Mouse (Mus musculus): ENCODE measurements around the gene Plekho1.
"Not testable (repeated sequence)": the region's sequence is repeated elsewhere in the genome, so short reads cannot be mapped to it uniquely, and the experiment has no call there.

The Plekho1 gene

GRCm38 (mm10) chr3:95995802-95996428, at the start of gene Plekho1:
Gene Plekho1, minus strand, starts transcription at chr3:95996001.
- DNase-seq: peak; percentile 61 to 69

DNA sequence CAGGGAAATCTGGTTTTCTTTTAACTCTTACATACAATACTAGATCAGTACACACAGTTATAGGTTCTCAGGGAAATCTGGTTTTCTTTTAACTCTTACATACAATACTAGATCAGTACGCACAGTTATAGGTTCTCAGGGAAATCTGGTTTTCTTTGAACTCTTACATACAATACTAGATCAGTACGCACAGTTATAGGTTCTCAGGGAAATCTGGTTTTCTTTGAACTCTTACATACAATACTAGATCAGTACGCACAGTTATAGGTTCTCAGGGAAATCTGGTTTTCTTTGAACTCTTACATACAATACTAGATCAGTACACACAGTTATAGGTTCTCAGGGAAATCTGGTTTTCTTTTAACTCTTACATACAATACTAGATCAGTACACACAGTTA, 48.8 kb upstream of the Plekho1 start:
- not testable (repeated sequence) for DNase-seq

DNA sequence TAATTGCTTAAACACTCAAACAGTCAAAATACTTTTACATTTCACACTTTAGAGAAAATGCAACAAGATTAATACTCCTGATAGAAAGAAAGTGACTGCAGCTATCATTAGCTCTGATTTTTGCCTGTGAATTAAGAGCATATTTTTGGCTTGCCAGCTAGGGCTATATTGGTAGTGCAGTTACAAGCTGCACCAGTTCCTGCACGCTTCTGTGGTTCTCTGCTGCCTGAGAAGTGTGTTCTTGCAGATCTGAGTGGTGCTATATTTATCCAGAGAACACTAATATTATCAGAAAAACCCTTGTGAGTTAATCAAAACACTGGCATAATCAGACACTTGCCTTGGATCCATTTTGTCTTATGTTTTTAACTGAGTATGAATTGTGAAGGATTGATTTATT, 47.3 kb upstream of the Plekho1 start:
- no peak for DNase-seq

DNA sequence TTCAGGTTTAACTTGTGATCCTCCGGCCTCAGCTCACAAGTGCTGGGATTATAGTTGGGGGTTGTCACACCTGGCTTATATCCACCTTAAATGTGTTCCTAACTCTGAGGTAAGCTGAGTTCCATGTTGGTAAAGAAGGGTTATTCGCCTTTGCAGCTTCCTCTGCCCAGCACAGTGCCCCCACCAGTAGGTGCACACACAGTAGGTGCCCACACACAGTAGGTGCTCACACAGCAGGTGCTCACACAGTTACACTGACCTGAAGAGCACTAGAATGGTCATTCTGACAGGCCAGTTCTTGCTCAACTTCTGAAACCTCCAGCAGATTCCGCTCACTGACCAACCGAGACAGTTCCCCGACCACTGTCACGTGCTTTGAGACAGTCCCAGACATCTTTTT, 45.3 kb upstream of the Plekho1 start:
- no peak for DNase-seq

- DNase-seq: no peak
Observed at GRCm38 (mm10) chr3:96040663-96041006, 44.8 kb upstream of the Plekho1 start.

DNA sequence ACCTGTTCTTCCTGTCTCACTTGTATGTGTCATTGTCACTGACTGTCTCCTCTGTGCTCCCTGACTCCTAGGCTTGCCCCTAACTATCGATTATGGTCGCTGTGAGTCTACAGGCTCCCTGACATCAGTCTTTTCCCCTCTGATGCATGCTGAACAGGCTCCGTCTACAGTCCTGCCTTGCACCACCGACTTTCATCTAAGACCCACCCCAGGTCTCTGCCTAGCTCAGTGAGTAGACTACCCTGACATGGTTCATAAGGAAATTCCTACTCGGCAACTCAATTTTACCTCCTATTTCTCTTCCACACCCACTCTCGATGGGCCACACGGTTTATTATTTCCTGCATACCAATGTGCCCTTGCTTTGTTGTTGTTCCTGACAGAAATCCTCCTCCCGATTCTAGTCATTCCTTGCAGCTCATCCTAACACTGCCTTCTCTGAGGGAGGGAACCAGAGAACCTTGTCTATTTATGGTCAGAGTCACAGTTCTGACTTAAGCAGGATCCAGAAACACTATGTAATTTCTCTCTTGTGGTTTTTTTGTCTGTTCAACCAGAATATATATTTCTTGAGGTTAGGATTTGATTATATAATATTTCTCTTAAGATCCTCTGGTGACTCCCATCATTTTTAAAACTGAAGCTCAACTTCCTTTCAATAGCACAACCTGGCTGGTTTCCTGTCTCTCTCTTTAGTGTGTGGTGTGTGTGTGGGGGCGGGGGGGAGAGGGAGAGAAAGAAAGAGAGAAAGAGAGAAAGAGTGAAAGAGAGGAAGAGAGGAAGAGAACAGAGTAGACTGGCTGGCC, 44.3 kb upstream of the Plekho1 start:
- DNase-seq: no peak

DNA sequence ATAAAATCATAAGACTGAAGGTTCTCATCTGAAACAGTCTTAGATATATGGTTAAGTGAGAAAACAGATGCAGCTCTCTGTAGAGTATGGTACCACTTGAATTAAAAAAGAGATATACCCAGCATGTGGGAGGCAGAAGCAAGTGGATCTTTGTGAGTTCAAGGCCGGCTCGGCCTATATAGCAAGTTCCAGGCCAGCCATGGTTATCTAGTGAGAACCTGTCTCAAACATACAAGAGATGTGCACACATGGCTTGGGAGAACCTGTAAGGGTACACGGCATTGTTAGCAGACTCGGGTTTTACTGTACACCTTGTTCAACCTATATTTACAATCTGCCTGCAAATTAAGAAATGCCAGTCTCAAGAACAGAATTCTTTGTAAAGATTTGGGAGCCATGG, 43.0 kb upstream of the Plekho1 start:
- DNase-seq: no peak

GRCm38 (mm10) chr3:96038156-96038555, 42.4 kb upstream of the Plekho1 start:
- no peak for DNase-seq

GRCm38 (mm10) chr3:96036796-96037195, 41.0 kb upstream of the Plekho1 start:
- no peak for DNase-seq

- DNase-seq: peak; percentile 36 to 65
Observed at GRCm38 (mm10) chr3:96033046-96033445, 37.2 kb upstream of the Plekho1 start.

DNA sequence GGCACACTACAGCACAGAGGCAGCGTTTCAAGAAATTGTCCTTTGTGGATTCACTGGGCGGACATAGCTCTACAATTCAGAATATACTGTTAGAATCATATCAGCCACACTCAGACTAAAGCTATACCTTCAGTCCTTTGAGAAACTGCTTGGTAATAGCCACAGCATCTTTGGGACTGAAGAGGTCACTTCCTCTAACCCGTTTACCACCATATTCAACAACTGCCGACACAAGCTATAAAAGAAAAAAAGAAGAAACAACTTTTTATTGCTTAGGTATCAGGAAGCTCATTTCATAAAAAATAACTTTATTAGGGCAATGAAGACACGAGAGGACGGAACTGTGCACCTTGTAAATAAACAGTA, 36.8 kb upstream of the Plekho1 start:
- DNase-seq: no peak

- peak; percentile 62 to 70 for DNase-seq
Observed at GRCm38 (mm10) chr3:96031991-96032651, 36.3 kb upstream of the Plekho1 start.

DNA sequence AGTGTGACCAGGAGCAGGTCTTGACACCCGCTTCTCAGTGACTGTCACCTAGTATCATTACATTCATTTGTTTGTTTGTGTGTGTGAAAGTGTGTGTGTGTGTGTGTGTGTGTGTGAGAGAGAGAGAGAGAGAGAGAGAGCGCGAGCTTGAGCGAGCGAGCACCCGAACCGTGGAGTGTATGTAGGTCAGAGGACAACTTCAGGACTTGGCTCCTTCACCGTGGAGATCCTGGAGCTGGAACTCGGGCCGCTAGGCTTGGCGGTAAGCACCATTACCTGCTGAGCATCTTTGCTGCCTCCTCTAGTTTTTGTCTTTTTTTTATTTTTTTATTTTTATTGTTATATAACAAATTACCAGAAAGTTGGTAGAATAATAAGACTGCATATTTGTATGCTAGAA, 34.0 kb upstream of the Plekho1 start:
- no peak for DNase-seq

DNA sequence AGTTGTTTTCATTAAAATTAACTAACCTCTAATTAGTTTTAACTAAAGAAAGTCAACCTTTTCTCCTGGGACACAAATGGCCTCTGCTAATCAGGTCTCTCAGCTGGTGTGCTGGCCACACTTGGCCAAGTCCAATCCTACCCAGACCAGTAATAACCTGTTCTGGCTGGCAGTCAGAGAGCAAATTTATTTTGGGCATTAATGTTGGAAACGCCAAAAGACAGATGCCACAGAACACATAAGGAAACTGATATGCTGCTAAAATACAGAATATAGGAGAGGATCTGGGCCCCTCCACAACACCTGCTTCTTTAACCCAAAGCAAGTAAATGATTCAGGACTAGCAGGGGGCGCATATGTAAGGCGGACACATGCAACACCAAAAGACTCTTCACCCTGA, 33.5 kb upstream of the Plekho1 start:
- DNase-seq: no peak

DNA sequence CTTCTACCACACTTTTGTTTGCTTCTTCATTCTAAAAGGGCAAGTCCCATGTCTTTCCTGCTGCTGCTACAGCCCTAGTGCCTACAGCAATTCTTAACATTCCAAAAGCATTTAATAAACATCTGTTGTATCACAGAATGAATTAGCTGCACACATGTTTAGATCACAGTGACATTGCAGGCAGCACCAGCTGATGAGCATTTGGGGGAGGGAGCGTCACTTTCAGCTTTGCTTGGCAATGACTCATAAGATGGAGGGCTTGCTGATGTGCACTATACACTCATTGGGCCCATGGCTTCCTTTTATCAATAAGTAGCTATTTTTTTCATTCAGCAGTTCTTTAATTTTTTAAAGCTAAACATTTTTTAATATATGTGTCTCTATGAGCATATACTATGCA, 32.1 kb upstream of the Plekho1 start:
- DNase-seq: no peak

- no peak for DNase-seq
Observed at GRCm38 (mm10) chr3:96027145-96027544, 31.3 kb upstream of the Plekho1 start.

DNA sequence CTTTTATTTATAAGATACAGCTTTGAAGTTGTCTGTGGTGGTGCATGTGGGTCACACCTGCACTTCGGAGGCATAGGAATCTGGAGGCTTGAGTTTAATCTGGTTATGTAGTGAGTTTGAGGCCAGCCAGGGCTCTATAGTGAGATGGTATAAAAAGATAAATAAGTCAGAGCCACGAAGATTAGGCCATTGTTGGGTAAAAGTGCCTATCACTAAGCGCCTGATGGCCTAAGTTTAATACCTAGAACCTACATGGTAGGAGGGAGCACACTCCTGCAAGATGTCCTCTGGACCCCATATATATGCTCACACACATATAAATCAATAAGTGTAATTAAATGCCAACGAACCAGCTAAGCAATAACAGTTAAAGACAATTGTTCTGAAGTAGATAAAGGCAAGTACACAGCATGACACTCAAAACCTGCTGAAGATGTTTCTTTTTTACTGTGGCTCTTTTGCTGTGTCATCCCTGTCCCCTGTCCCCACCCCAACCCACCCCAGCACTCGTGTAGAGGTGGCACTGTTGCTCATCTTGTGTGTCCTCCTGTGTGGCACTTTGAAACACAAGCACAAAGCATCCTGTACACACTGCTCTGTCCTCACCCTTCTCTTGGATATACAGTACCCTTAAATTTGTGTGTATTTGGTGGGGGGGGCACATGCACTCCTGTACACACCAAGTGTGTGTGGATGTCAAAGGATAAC, 25.8 kb upstream of the Plekho1 start:
- DNase-seq: no peak

GRCm38 (mm10) chr3:96020735-96021134, 24.9 kb upstream of the Plekho1 start:
- DNase-seq: no peak

- DNase-seq: no peak
Observed at GRCm38 (mm10) chr3:96017461-96017860, 21.7 kb upstream of the Plekho1 start.

- DNase-seq: no peak
Observed at GRCm38 (mm10) chr3:96016257-96016889, 20.6 kb upstream of the Plekho1 start.

GRCm38 (mm10) chr3:96015681-96016080, 19.9 kb upstream of the Plekho1 start:
- no peak for DNase-seq

DNA sequence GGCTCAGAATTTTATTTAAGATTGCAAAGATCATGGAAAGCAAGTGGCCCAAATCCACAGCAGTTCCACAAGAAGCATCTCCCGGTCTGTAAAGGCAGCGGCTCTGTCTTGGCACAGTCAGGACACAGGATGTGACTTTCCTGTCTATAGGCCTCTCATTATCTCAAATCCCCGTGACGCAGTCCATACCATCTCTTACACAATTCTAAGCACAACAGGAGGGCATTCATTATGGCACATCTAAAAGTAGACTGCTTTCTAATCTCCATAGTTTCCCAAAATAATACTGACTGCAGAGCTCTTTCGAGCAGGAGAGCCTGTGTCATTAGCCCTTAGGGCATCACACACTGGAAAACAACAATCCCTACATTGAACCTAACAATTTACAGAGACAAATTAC, 17.0 kb upstream of the Plekho1 start:
- DNase-seq: no peak

GRCm38 (mm10) chr3:96008463-96008862, 12.7 kb upstream of the Plekho1 start:
- DNase-seq: no peak

Measured in thymus, postnatal 36 days (tissue).